Mouse (Mus musculus) intestine, embryonic 15.5 days (tissue): ENCODE data around the gene Echdc2. TPM values are rescaled to one million over a fixed set of nuclear protein-coding genes. Genes with fewer than 3 reads are reported as not detected.
"Not testable (repeated sequence)": the region's sequence is repeated elsewhere in the genome, so short reads cannot be mapped to it uniquely, and the experiment has no call there.

Source experiments
- ATAC-seq: fragments of 200-750 bp; cut with Nextera tagmentation; 2 replicates; pipeline ENCODE4 v1.8.0; 2017; ENCODE audit warnings: moderate TSS enrichment, moderate library complexity
- H3K27ac ChIP-seq: fragments of 300-500 bp; sonication (generic); 2 replicates; pipeline ENCODE4 v1.5.1; 2015; ENCODE audit warnings: mild to moderate bottlenecking, inconsistent platforms
- H3K27me3 ChIP-seq: fragments of 300-500 bp; sonication (generic); replicated peaks from 2 replicates; pipeline ENCODE4 v1.6.1; 2015; ENCODE audit warnings: inconsistent platforms
- H3K36me3 ChIP-seq: fragments of 300-500 bp; sonication (generic); 2 replicates; pipeline ENCODE4 v1.6.1; 2015; ENCODE audit warnings: inconsistent platforms
- H3K4me1 ChIP-seq: fragments of 300-500 bp; sonication (generic); replicated peaks from 2 replicates; pipeline ENCODE4 v1.6.1; 2015; ENCODE audit warnings: inconsistent platforms
- H3K4me2 ChIP-seq: fragments of 300-500 bp; sonication (generic); replicated peaks from 2 replicates; pipeline ENCODE4 v1.6.1; 2015; ENCODE audit warnings: mild to moderate bottlenecking, inconsistent platforms
- H3K4me3 ChIP-seq: fragments of 300-500 bp; sonication (generic); replicated peaks from 2 replicates; pipeline ENCODE4 v1.5.1; 2015; ENCODE audit warnings: inconsistent platforms
- H3K9ac ChIP-seq: fragments of 300-500 bp; sonication (generic); 2 replicates; pipeline ENCODE4 v1.6.1; 2015; ENCODE audit warnings: inconsistent platforms
- H3K9me3 ChIP-seq: fragments of 300-500 bp; sonication (generic); 2 replicates; pipeline ENCODE4 v1.6.1; 2016; ENCODE audit warnings: inconsistent platforms
- WGBS: fragments of 180-500 bp; shearing (Covaris S2); methylation state at CpG from one replicate; pipeline ENCODE4 v1.1.7; 2015; 5-methylcytosine and 5-hydroxymethylcytosine counted together
- polyA plus RNA-seq: library from polyadenylated mRNA; unstranded; fragments of >200 nt; fragmentation: Nextera tagmentation; extraction: Ambion mirVana; gene quantifications from 2 replicates; pipeline ENCODE4 v1.2.1, GENCODE M21; 2015

Gene Echdc2
- polyA plus RNA-seq, 1 experiment from 2014 or later = 30.8 TPM

- Histone ChIP-seq H3K9me3 (no peaks in the 10 kb centered on the region), H3K4me2 (no peak within 1 kb of the TSS), H3K4me3 (no peak within 1 kb of the TSS), H3K4me1 (no peaks in the 10 kb centered on the region), H3K27ac (no peak within 1 kb of the TSS), H3K27me3 (no peaks in the 10 kb centered on the region), H3K9ac (no peak within 1 kb of the TSS), H3K36me3 (no peaks in the 10 kb centered on the region)
- 0 out of 2 replicates have a peak, but pooled peaks have one; percentile 39 for ATAC-seq
- WGBS = 88% methylated on average over 1 of the region's 1 CpGs
These were observed 20.4 kb upstream of the Echdc2 start, which contains the start of gene Scp2 for GRCm38 (mm10) chr4:108144880-108145279. Gene Scp2, minus strand, starts transcription at chr4:108144998.

- H3K4me2 ChIP-seq, H3K9ac ChIP-seq, H3K27me3 ChIP-seq, H3K4me1 ChIP-seq, H3K9me3 ChIP-seq, H3K27ac ChIP-seq, ATAC-seq, H3K4me3 ChIP-seq, H3K36me3 ChIP-seq: not testable (repeated sequence)
- WGBS = 58% methylated on average over 3 of the region's 3 CpGs
These were observed 19.7 kb upstream of the Echdc2 start for GRCm38 (mm10) chr4:108145554-108145953.

- not testable (repeated sequence) for H3K9ac ChIP-seq, H3K4me3 ChIP-seq, H3K4me2 ChIP-seq, H3K4me1 ChIP-seq, ATAC-seq, H3K9me3 ChIP-seq, H3K27ac ChIP-seq, H3K36me3 ChIP-seq, H3K27me3 ChIP-seq
- WGBS = 75% methylated on average over 1 of the region's 1 CpGs
These were observed 10.1 kb upstream of the Echdc2 start for GRCm38 (mm10) chr4:108155141-108155540.

GRCm38 (mm10) chr4:108161936-108162335, 3.3 kb upstream of the Echdc2 start:
- no peaks in the 10 kb centered on the region for H3K4me1 ChIP-seq

GRCm38 (mm10) chr4:108163291-108163690, 1.9 kb upstream of the Echdc2 start:
- WGBS = 70% methylated on average over 3 of the region's 3 CpGs
- no peak overlapping the region for H3K27ac ChIP-seq
- H3K27me3 ChIP-seq = no peaks in the 10 kb centered on the region
- H3K9me3 ChIP-seq = no peaks in the 10 kb centered on the region
- H3K4me2 ChIP-seq = no peak overlapping the region
- no peaks in the 10 kb centered on the region for H3K4me1 ChIP-seq
- no peak overlapping the region for H3K9ac ChIP-seq
- H3K36me3 ChIP-seq = no peaks in the 10 kb centered on the region
- no peak for ATAC-seq
- H3K4me3 ChIP-seq = no peak overlapping the region

More at GRCm38 (mm10) chr4:108161936-108162335, 3.3 kb upstream of the Echdc2 start:
- Histone ChIP-seq H3K9me3 (no peaks in the 10 kb centered on the region), H3K4me3 (no peak overlapping the region), H3K36me3 (no peaks in the 10 kb centered on the region), H3K4me2 (no peak overlapping the region), H3K27me3 (no peaks in the 10 kb centered on the region), H3K27ac (no peak overlapping the region), H3K9ac (no peak overlapping the region)
- WGBS = 93% methylated on average over 8 of the region's 8 CpGs
- ATAC-seq = no peak

GRCm38 (mm10) chr4:108166874-108167273, 1.6 kb downstream of the Echdc2 start:
- ATAC-seq = no peak

GRCm38 (mm10) chr4:108168056-108168455, 2.8 kb downstream of the Echdc2 start:
- no peaks in the 10 kb centered on the region for H3K36me3 ChIP-seq
- no peak overlapping the region for H3K4me2 ChIP-seq
- H3K27ac ChIP-seq = no peak overlapping the region
- 89% methylated on average over 6 of the region's 6 CpGs for WGBS
- ATAC-seq = no peak
- no peaks in the 10 kb centered on the region for H3K9me3 ChIP-seq
- H3K4me3 ChIP-seq = no peak overlapping the region
- H3K27me3 ChIP-seq = no peaks in the 10 kb centered on the region
- no peak overlapping the region for H3K9ac ChIP-seq
- no peaks in the 10 kb centered on the region for H3K4me1 ChIP-seq

More at GRCm38 (mm10) chr4:108166874-108167273, 1.6 kb downstream of the Echdc2 start:
- no peaks in the 10 kb centered on the region for H3K27me3 ChIP-seq
- WGBS = 88% methylated on average over 4 of the region's 4 CpGs
- H3K27ac ChIP-seq = no peak overlapping the region
- no peak overlapping the region for H3K9ac ChIP-seq
- H3K4me2 ChIP-seq = no peak overlapping the region
- no peaks in the 10 kb centered on the region for H3K4me1 ChIP-seq
- H3K4me3 ChIP-seq = no peak overlapping the region
- no peaks in the 10 kb centered on the region for H3K36me3 ChIP-seq
- H3K9me3 ChIP-seq = no peaks in the 10 kb centered on the region

GRCm38 (mm10) chr4:108182278-108182677, 17.0 kb downstream of the Echdc2 start:
- Histone ChIP-seq H3K4me1 (no peaks in the 10 kb centered on the region), H3K4me2 (no peak overlapping the region), H3K9me3 (no peaks in the 10 kb centered on the region), H3K9ac (no peak overlapping the region), H3K4me3 (no peak overlapping the region), H3K27me3 (no peaks in the 10 kb centered on the region), H3K36me3 (no peaks in the 10 kb centered on the region), H3K27ac (no peak overlapping the region)
- no peak for ATAC-seq
- 67% methylated on average over 1 of the region's 1 CpGs for WGBS

GRCm38 (mm10) chr4:108192821-108193323, 27.6 kb downstream of the Echdc2 start:
- Histone ChIP-seq H3K4me1 (no peaks in the 10 kb centered on the region; the same call in 1 of the 2 replicates), H3K27me3 (no peaks in the 10 kb centered on the region), H3K9me3 (no peaks in the 10 kb centered on the region), H3K9ac (no peak overlapping the region), H3K4me3 (no peak overlapping the region), H3K36me3 (no peaks in the 10 kb centered on the region), H3K27ac (no peak overlapping the region), H3K4me2 (no peak overlapping the region)
- 69% methylated on average over 2 of the region's 2 CpGs for WGBS
- no peak for ATAC-seq

GRCm38 (mm10) chr4:108196277-108196855, 31.1 kb downstream of the Echdc2 start:
- Histone ChIP-seq H3K4me1 (no peaks in the 10 kb centered on the region; the same call in 1 of the 2 replicates), H3K27ac (no peak overlapping the region), H3K4me3 (no peak overlapping the region), H3K36me3 (no peaks in the 10 kb centered on the region), H3K9ac (no peak overlapping the region), H3K9me3 (no peaks in the 10 kb centered on the region), H3K27me3 (no peaks in the 10 kb centered on the region), H3K4me2 (no peak overlapping the region)
- peak; percentile 28; the same call in 1 of the 2 replicates for ATAC-seq
- WGBS = 79% methylated on average over 6 of the region's 6 CpGs

- H3K9me3 ChIP-seq = no peaks in the 10 kb centered on the region
- 68% methylated on average over 2 of the region's 2 CpGs for WGBS
- no peaks in the 10 kb centered on the region; the same call in 1 of the 2 replicates for H3K4me1 ChIP-seq
- no peak overlapping the region for H3K4me3 ChIP-seq
- H3K4me2 ChIP-seq = no peak overlapping the region
- ATAC-seq = no peak
- no peaks in the 10 kb centered on the region for H3K36me3 ChIP-seq
- no peak overlapping the region for H3K27ac ChIP-seq
- no peaks in the 10 kb centered on the region for H3K27me3 ChIP-seq
- no peak overlapping the region for H3K9ac ChIP-seq
These were observed 34.0 kb downstream of the Echdc2 start for GRCm38 (mm10) chr4:108199236-108199635.

- Histone ChIP-seq H3K4me2 (no peak overlapping the region), H3K36me3 (no peaks in the 10 kb centered on the region), H3K9ac (no peak overlapping the region), H3K27me3 (no peaks in the 10 kb centered on the region), H3K27ac (no peak overlapping the region), H3K4me1 (no peaks in the 10 kb centered on the region), H3K9me3 (no peaks in the 10 kb centered on the region), H3K4me3 (no peak overlapping the region)
- WGBS = 89% methylated on average over 6 of the region's 6 CpGs
- no peak for ATAC-seq
These were observed 39.4 kb downstream of the Echdc2 start for GRCm38 (mm10) chr4:108204629-108205028.

GRCm38 (mm10) chr4:108213023-108213422, 47.8 kb downstream of the Echdc2 start:
- no peak overlapping the region for H3K4me3 ChIP-seq
- peaks cover 13% of the 10 kb centered on the region for H3K27me3 ChIP-seq
- H3K9ac ChIP-seq = no peak overlapping the region
- no peaks in the 10 kb centered on the region for H3K36me3 ChIP-seq
- WGBS = 83% methylated on average over 2 of the region's 2 CpGs
- no peak for ATAC-seq
- H3K4me2 ChIP-seq = no peak overlapping the region
- H3K27ac ChIP-seq = no peak overlapping the region
- peaks cover 8% of the 10 kb centered on the region; the same call in 1 of the 2 replicates for H3K4me1 ChIP-seq
- no peaks in the 10 kb centered on the region for H3K9me3 ChIP-seq
